Mouse (Mus musculus) heart, postnatal 25 days (tissue): ENCODE data around the gene Plscr2. TPM values are rescaled to one million over a fixed set of nuclear protein-coding genes. Genes with fewer than 3 reads are reported as not detected.

Source experiments
- DNase-seq: peaks from one replicate; pipeline ENCODE4 v3.0.0; 2022; ENCODE audit warnings: low spot score
- intact Hi-C: fragments of 180-260 bp; cut with DNase I; formaldehyde crosslinking; loops from one replicate; pipeline ENCODE4 v1.15.1; 2025
- microRNA-seq: library from miRNA; unstranded; fragments of <30 nt; microRNA quantifications from one replicate; pipeline ENCODE4 v1.2.0, GENCODE M21; 2022
- total RNA-seq, 2 experiments: library from RNA; stranded (reverse); gene quantifications; 2 replicates each; pipeline ENCODE4 v1.2.3; 2021

Plscr2 gene
- total RNA-seq, 2 experiments from 2014 or later, result 24.4 to 26.4 TPM

GRCm38 (mm10) chr9:92331383-92331782 lies 56.0 kb downstream of the Plscr2 start:
- intact Hi-C loops, result no loop called here
- no peak for DNase-seq

GRCm38 (mm10) chr9:92334845-92335244 lies 59.4 kb downstream of the Plscr2 start:
- no peak for DNase-seq
- intact Hi-C loops, result no loop called here

- intact Hi-C loops, result no loop called here
- DNase-seq, result no peak
Measured at GRCm38 (mm10) chr9:92335277-92335818, 59.9 kb downstream of the Plscr2 start.

- DNase-seq, result no peak
- intact Hi-C loops, result no loop called here
Measured at GRCm38 (mm10) chr9:92337063-92337462, 61.7 kb downstream of the Plscr2 start.

GRCm38 (mm10) chr9:92337661-92338060 lies 62.3 kb downstream of the Plscr2 start:
- intact Hi-C loops, result no loop called here
- DNase-seq, result no peak

GRCm38 (mm10) chr9:92338954-92339353 lies 63.6 kb downstream of the Plscr2 start:
- intact Hi-C loops, result no loop called here
- DNase-seq, result no peak

Small RNAs within 50 kb of the gene (microRNA-seq; reads per million reads assigned to microRNA genes)
- not detected for gene Mir6386

Other genes starting within 250 kb of the Plscr2 start
- not detected for gene Plscr5, start 82.7 kb upstream of the Plscr2 start, total RNA-seq
- 10 to 100 TPM in 1 of 2 experiments, 1 to 10 TPM in 1; 9.6 to 10.8 TPM for gene Plscr1, start 25.9 kb upstream of the Plscr2 start, total RNA-seq
- gene 1700057G04Rik, start 33.8 kb downstream of the Plscr2 start, total RNA-seq, result not detected
- gene Plscr4, start 181.8 kb downstream of the Plscr2 start, total RNA-seq, result 1 to 10 TPM; 6.2 to 8.5 TPM